Comparison of ENCODE assay signal across 9 mouse cellular contexts in the genomic region with DNA sequence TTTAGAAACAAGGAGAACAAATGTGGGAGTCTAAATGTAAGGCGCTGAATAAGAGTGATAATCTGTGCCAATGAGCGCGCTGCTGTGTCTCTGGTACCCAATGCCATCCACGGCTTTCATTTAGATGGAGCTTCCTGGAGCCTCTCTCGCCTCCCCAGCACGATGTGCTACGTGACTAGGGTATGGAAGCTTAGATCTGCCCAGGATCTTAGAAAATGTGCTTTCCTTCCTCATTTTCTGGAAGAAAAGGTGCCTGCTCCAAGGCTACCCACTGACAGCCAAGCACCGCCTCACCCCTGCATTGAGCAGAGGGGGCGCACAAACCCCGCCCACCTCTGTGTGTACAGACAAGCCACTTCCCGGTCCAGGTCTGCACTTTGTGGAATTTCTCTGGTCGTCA. TPM values are rescaled to one million over a fixed set of nuclear protein-coding genes. Genes with fewer than 3 reads are reported as not detected.
A peak's percentile ranks its signal among the peaks of the same experiment; 100 is the strongest.
DNase-seq lines count a peak whose midpoint lies in the region.
"Had no signal": no experiment of that assay in that cellular context is flagged by ENCODE, and none has a peak within 500 bp of the region (broad histone marks: within the 10 kb centered on the region; RNA-seq: fewer than 3 reads in every experiment).

No protein-coding gene starts in this region.

- intact Hi-C loops in left cerebral cortex, postnatal 4 days (cut with DNase I): loop anchor here (10.0 kb wide), 1 partner anchor 139 kb away; a partner anchor contains a TSS

- DNase-seq in left cerebral cortex, adult 11 months (ENCODE audit: low spot score): peak; percentile 84
- no peak for DNase-seq in left cerebral cortex, postnatal 4 days
- DNase-seq in frontal cortex, postnatal 14 days (ENCODE audit: low spot score in 2 of 2): peak; percentile 65 to 79
- peak; percentile 88 to 90 for DNase-seq in left cerebral cortex, adult 9 months (ENCODE audit: low spot score in 2 of 2)
- peak; percentile 74 for DNase-seq in right cerebral cortex, postnatal 25 days
- no peak for DNase-seq in cerebellum, adult 11 months
- no peak for DNase-seq in embryo, embryonic 9.5 days (ENCODE audit: extremely low spot score)
- DNase-seq: kidney, adult 9 months; lung, adult 2 months had no signal

RNA-seq across cellular contexts. Expression of a gene that starts 6.0 kb away (rescaled TPM):
- total RNA-seq in left cerebral cortex, postnatal 4 days (2021): 10 to 100 TPM; 24.8 to 30.1 TPM

Comparison
In these comparisons a context has a peak if more than half of its experiments do, and no peak if none do; other contexts are left out.
1. DNase-seq: peak in left cerebral cortex, adult 11 months (single experiment), frontal cortex, postnatal 14 days (2 of 2), left cerebral cortex, adult 9 months (2 of 2) and right cerebral cortex, postnatal 25 days (single experiment); none in left cerebral cortex, postnatal 4 days (single experiment), cerebellum, adult 11 months (single experiment) and embryo, embryonic 9.5 days (single experiment).